Mouse (Mus musculus) cortical plate, adult 2 months (tissue): ENCODE measurements around the gene Teddm1b.

Source experiments
- CTCF ChIP-seq: fragments of 200-500 bp; IDR thresholded peaks from 2 replicates; pipeline ENCODE4 v1.5.1; 2011; ENCODE audit warnings: mild to moderate bottlenecking, control low read depth, low read length; ENCODE audit not compliant: insufficient read depth; ENCODE audit errors: extremely low read depth
- POLR2A ChIP-seq: fragments of 200-500 bp; IDR thresholded peaks from 2 replicates; pipeline ENCODE4 v1.6.1; 2011; ENCODE audit warnings: mild to moderate bottlenecking, low read length, control low read depth; ENCODE audit not compliant: insufficient read depth; ENCODE audit errors: extremely low read depth

DNA sequence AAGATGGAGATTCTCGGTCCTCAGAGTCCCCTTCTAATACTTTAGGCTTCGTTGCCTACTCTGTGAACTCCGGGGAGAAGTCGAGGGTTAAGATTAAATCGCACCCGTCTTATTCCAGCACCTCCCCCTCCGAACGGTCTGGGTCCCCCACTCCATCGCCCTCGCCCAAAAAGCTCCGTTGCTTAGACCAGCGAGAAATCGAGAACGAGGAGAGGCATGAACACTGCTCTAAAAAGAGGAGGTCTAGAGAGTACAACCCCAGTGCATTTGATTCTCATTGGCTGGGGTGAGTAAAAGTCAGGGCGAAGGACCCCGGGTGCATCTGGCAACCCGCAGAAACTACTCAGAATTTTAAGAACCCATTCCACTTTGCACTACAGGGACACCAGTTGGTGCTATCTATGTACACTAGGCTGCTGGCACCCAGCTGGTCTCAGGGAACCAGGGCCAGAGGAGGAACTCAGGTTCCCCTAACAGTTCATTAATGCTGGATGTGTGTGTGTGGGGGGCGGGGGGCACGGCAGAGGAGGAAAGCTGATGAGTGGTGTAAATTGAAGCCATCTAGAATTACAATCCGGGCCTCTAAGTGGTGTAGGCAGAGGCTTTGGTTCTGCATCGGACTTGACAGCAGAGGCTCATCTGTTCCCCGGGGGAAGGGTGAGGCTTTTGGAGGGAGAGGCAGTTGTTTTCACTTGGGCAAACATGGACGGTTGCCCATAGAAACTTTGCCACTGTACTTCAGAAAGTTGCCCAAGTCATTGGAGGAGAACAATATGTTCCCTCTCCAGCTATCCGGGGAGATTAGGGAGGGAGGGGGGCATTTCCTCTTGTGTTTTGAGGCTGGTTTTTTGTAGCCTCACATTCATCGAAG lies 26.9 kb downstream of the Teddm1b start:
- TF ChIP-seq POLR2A: 0 out of 2 replicates have a peak, but pooled peaks have one; percentile 11
- TF ChIP-seq CTCF: no peak
